Mouse (Mus musculus) T-helper 1 cell (primary cell): Measurements from ENCODE around the gene Gnb1l.

Experiments used
- in situ Hi-C: fragments of 300-600 bp; cut with MboI, MseI; formaldehyde crosslinking; loops from one replicate; pipeline ENCODE4 v1.15.1; 2025; ENCODE audit warnings: high pct_unique_total_duplicates

Gene Gnb1l

GRCm38 (mm10) chr16:18482431-18482830 is 16.1 kb upstream of the Gnb1l start:
- in situ Hi-C loops: no loop called here

GRCm38 (mm10) chr16:18483839-18484238 is 14.7 kb upstream of the Gnb1l start:
- in situ Hi-C loops: no loop called here

GRCm38 (mm10) chr16:18484386-18484785 is 14.1 kb upstream of the Gnb1l start:
- in situ Hi-C loops: no loop called here

- in situ Hi-C loops: no loop called here
Observed at GRCm38 (mm10) chr16:18484794-18485435, 13.6 kb upstream of the Gnb1l start.

- in situ Hi-C loops: no loop called here
Observed at GRCm38 (mm10) chr16:18486126-18486525, 12.4 kb upstream of the Gnb1l start.

GRCm38 (mm10) chr16:18490281-18490680 is 8.2 kb upstream of the Gnb1l start:
- in situ Hi-C loops: no loop called here

GRCm38 (mm10) chr16:18490894-18491293 is 7.6 kb upstream of the Gnb1l start:
- in situ Hi-C loops: no loop called here

- in situ Hi-C loops: no loop called here
Observed at GRCm38 (mm10) chr16:18497865-18498515, 523 bp upstream of the Gnb1l start.

- in situ Hi-C loops: no loop called here
Observed at GRCm38 (mm10) chr16:18498996-18499395, 483 bp downstream of the Gnb1l start.

- in situ Hi-C loops: no loop called here
Observed at GRCm38 (mm10) chr16:18501531-18501930, 3.0 kb downstream of the Gnb1l start.

GRCm38 (mm10) chr16:18503566-18504342 is 5.2 kb downstream of the Gnb1l start:
- in situ Hi-C loops: no loop called here

GRCm38 (mm10) chr16:18506524-18507199 is 8.1 kb downstream of the Gnb1l start:
- in situ Hi-C loops: no loop called here

- in situ Hi-C loops: no loop called here
Observed at GRCm38 (mm10) chr16:18507200-18507549, 8.7 kb downstream of the Gnb1l start.

- in situ Hi-C loops: no loop called here
Observed at GRCm38 (mm10) chr16:18511741-18512140, 13.2 kb downstream of the Gnb1l start.

GRCm38 (mm10) chr16:18513508-18513907 is 15.0 kb downstream of the Gnb1l start:
- in situ Hi-C loops: no loop called here

- in situ Hi-C loops: no loop called here
Observed at GRCm38 (mm10) chr16:18518091-18518490, 19.6 kb downstream of the Gnb1l start.

- in situ Hi-C loops: no loop called here
Observed at GRCm38 (mm10) chr16:18523563-18524245, 25.2 kb downstream of the Gnb1l start.

GRCm38 (mm10) chr16:18528656-18529055 is 30.1 kb downstream of the Gnb1l start:
- in situ Hi-C loops: no loop called here

- in situ Hi-C loops: loop anchor here (10.0 kb wide), 1 partner anchor 1218 kb away; no protein-coding TSS in a partner anchor
Observed at GRCm38 (mm10) chr16:18533061-18533460, 34.5 kb downstream of the Gnb1l start.

GRCm38 (mm10) chr16:18537407-18537990 is 39.0 kb downstream of the Gnb1l start:
- in situ Hi-C loops: loop anchor here (10.0 kb wide), 1 partner anchor 1223 kb away; no protein-coding TSS in a partner anchor

GRCm38 (mm10) chr16:18539281-18539680 is 40.8 kb downstream of the Gnb1l start:
- in situ Hi-C loops: loop anchor here (10.0 kb wide), 1 partner anchor 1224 kb away; no protein-coding TSS in a partner anchor
